Mouse (Mus musculus) heart, postnatal 0 days (tissue): Measurements from ENCODE around the gene Hsdl1.

Source experiments
- CTCF ChIP-seq: IDR thresholded peaks from 2 replicates; pipeline ENCODE4 v1.5.1; 2016; ENCODE audit warnings: antibody characterized with exemption, control low read depth, low read depth
- EP300 ChIP-seq: IDR thresholded peaks from 2 replicates; pipeline ENCODE4 v1.6.1; 2016; ENCODE audit warnings: antibody characterized with exemption, low read depth

DNA sequence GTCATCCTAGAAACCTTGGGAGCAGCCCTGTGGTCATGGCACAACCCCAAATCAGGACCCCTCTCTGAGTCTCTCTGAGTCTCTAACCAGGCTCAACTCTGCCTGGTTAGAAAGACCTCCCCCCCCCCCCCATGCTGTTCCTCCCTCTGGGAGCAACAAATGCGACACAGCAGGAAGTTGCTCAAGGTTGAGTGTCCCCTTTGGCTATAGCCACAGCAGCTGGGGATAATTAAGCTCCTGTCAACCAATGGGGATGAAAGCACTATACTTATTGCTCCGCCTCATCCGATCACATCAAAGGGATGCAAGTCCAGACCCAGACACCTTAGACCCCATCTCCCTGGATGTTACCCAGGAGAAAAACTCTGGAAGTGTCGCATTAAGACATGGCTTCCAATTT is 47.6 kb upstream of the Hsdl1 start:
- TF ChIP-seq CTCF (no peak), EP300 (no peak)
